Mouse (Mus musculus): ENCODE measurements around the gene Ccn1. TPM values are rescaled to one million over a fixed set of nuclear protein-coding genes. Genes with fewer than 3 reads are reported as not detected.
A peak's percentile ranks its signal among the peaks of the same experiment; 100 is the strongest.

Gene Ccn1
- polyA plus RNA-seq, 1 experiment from 2014 or later: 16.4 TPM

DNA sequence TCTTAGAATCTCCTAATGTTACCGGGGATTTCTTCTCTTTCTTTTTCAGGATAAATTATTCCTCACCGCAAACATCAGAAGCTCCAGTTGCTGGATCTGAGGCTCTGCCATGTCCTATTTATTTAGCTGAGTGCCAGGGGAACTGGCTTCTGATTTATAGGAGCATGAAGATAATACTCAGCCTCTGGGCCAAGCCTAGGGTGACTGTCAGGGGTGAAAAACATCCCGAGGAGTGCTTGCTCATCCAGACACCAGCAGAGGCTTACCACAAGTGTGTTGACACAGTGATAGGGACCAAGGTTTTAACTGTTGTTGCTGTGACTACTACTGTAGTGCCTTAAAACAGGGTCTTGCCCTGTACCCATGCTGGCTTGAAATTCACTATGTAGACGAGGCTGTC, 9.2 kb downstream of the Ccn1 start:
- WGBS: 61% methylated on average over 4 of the region's 4 CpGs
- no peak for ATAC-seq (replicated peaks; ENCODE audit: low FRiP score)
- Histone ChIP-seq H3K9me3 (ENCODE audit: control insufficient read depth, low read length) (no peaks in the 10 kb centered on the region), H3K27ac (ENCODE audit: low read depth, low read length) (no peak overlapping the region), H3K4me2 (no peak overlapping the region), H3K4me1 (replicated peaks; ENCODE audit: control insufficient read depth, insufficient read depth, low read length) (no peaks in the 10 kb centered on the region), H3K4me3 (ENCODE audit: low read depth, low read length) (no peak overlapping the region), H3K36me3 (ENCODE audit: control insufficient read depth, insufficient read depth, low read length) (no peaks in the 10 kb centered on the region), H3K9ac (ENCODE audit: low read depth, low read length) (no peak overlapping the region), H3K27me3 (replicated peaks; ENCODE audit: control insufficient read depth, insufficient read depth, low read length) (no peaks in the 10 kb centered on the region)
- no peak for DNase-seq (ENCODE audit: low spot score)

DNA sequence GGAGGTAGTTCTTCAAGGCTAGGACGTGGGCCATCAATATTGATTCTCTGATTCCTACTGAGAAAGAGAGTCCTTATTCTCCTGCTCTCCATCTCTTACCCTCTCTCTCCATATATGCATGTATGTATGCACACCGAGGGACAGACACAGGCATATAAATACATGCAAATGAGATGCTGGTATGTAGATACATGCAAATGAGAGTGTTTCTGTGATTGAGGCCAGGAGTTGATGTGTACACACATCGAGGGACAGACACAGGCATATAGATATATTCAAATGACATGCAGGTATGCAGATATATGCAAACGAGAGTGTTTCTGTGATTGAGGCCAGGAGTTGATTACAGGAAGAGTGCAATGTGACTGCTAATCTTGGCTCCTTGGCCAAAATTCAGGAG, 9.6 kb downstream of the Ccn1 start:
- no peaks in the 10 kb centered on the region for H3K27me3 ChIP-seq (replicated peaks; ENCODE audit: control insufficient read depth, insufficient read depth, low read length)
- H3K9me3 ChIP-seq (ENCODE audit: control insufficient read depth, low read length): no peaks in the 10 kb centered on the region
- no peak overlapping the region for H3K9ac ChIP-seq (ENCODE audit: low read depth, low read length)
- DNase-seq (ENCODE audit: low spot score) (no peak), ATAC-seq (replicated peaks; ENCODE audit: low FRiP score) (no peak)
- 71% methylated on average over 4 of the region's 4 CpGs for whole genome bisulfite sequencing
- no peaks in the 10 kb centered on the region for H3K4me1 ChIP-seq (replicated peaks; ENCODE audit: control insufficient read depth, insufficient read depth, low read length)
- no peak overlapping the region for H3K4me2 ChIP-seq
- H3K36me3 ChIP-seq (ENCODE audit: control insufficient read depth, insufficient read depth, low read length): no peaks in the 10 kb centered on the region
- H3K4me3 ChIP-seq (ENCODE audit: low read depth, low read length): no peak overlapping the region
- H3K27ac ChIP-seq (ENCODE audit: low read depth, low read length): no peak overlapping the region

DNA sequence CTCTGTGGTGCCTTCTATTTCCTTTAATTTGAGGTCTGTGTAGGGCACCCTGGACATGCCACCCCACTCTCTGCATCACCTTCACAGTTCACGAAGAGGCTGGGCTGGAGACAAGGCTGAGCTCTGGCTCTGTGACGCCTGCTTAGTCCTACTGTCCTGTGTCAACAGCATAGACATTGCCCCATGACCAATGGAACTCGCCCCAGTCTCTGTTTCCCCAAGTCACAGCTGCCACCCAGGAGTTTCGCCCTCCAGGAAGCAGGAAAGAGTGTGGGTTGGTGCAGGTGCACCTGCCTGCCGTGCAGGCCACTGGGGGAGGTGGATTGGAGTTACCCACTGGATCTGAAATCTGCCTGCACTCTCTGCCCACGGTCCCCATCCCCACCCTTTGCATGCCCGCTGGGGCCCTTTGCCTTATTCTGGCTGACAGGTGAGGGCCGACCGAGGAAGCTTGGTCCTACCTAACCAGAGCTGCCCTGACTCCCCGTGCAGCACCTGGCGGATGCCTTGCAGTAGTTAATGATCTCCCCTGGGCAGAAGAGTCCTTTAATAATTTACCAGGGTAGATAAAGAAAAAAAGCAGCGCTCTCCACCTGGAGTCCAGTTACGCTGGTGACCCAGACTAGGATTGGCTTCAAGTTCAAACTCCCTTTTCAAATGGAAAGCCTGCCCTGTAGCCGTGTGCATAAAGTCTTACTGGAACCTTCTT, 15.6 kb downstream of the Ccn1 start:
- no peaks in the 10 kb centered on the region for H3K9me3 ChIP-seq (ENCODE audit: control insufficient read depth, low read length)
- 64% methylated on average over 14 of the region's 14 CpGs for WGBS
- H3K36me3 ChIP-seq (ENCODE audit: control insufficient read depth, insufficient read depth, low read length): no peaks in the 10 kb centered on the region
- H3K27me3 ChIP-seq (replicated peaks; ENCODE audit: control insufficient read depth, insufficient read depth, low read length): no peaks in the 10 kb centered on the region
- peak; percentile 53; the same call in 1 of the 2 replicates for ATAC-seq (replicated peaks; ENCODE audit: low FRiP score)
- no peak for DNase-seq (ENCODE audit: low spot score)
- no peak overlapping the region for H3K27ac ChIP-seq (ENCODE audit: low read depth, low read length)
- no peak overlapping the region for H3K4me3 ChIP-seq (ENCODE audit: low read depth, low read length)
- H3K4me2 ChIP-seq: no peak overlapping the region
- no peak overlapping the region for H3K9ac ChIP-seq (ENCODE audit: low read depth, low read length)
- H3K4me1 ChIP-seq (replicated peaks; ENCODE audit: control insufficient read depth, insufficient read depth, low read length): no peaks in the 10 kb centered on the region

DNA sequence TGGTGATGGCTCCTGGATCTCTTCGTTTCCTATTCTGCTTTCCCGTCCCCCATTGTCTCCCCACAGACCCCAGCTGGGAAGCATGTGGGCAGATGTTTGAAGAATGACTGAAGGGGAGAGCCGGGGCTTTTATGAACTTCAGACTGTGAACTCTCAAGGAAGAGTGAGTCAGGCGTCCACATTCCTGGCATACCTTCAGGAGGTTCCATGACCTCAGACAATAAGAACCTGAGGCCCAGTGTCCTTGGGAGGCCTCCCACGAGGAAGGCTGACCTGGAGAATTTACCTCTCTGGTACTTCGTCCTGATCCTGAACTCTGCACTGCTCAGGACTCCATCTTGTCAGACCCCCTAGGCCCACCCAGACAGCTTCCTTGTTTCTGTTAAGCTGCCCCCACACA, 16.9 kb downstream of the Ccn1 start:
- H3K4me1 ChIP-seq (replicated peaks; ENCODE audit: control insufficient read depth, insufficient read depth, low read length): no peaks in the 10 kb centered on the region
- H3K4me2 ChIP-seq: no peak overlapping the region
- no peaks in the 10 kb centered on the region for H3K9me3 ChIP-seq (ENCODE audit: control insufficient read depth, low read length)
- no peaks in the 10 kb centered on the region for H3K36me3 ChIP-seq (ENCODE audit: control insufficient read depth, insufficient read depth, low read length)
- WGBS: 35% methylated on average over 6 of the region's 6 CpGs
- no peaks in the 10 kb centered on the region for H3K27me3 ChIP-seq (replicated peaks; ENCODE audit: control insufficient read depth, insufficient read depth, low read length)
- ATAC-seq (replicated peaks; ENCODE audit: low FRiP score) (no peak), DNase-seq (ENCODE audit: low spot score) (no peak)
- no peak overlapping the region for H3K9ac ChIP-seq (ENCODE audit: low read depth, low read length)
- H3K4me3 ChIP-seq (ENCODE audit: low read depth, low read length): no peak overlapping the region
- H3K27ac ChIP-seq (ENCODE audit: low read depth, low read length): no peak overlapping the region

DNA sequence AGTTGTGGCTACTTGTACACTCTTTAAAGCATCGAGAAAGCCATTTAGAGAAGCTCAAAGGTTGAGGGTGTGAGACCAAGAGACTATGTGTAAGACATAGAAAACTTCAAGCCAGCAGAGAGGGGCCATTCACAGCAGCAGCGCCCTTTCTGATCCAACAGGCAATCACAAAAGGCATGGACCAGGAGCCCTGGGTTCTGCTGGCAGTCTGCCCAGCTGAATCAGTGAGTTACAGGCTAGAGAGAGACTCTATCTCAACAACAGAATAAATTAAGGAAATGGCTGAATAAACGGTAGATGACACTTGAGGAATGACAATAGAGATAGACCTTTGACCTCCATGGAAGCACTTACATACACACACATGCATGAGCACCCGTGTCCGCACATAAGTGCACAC, 21.1 kb downstream of the Ccn1 start:
- WGBS: 68% methylated on average over 5 of the region's 5 CpGs
- H3K27ac ChIP-seq (ENCODE audit: low read depth, low read length): no peak overlapping the region
- ATAC-seq (replicated peaks; ENCODE audit: low FRiP score) (no peak), DNase-seq (ENCODE audit: low spot score) (no peak)
- no peaks in the 10 kb centered on the region for H3K36me3 ChIP-seq (ENCODE audit: control insufficient read depth, insufficient read depth, low read length)
- H3K9me3 ChIP-seq (ENCODE audit: control insufficient read depth, low read length): no peaks in the 10 kb centered on the region
- no peaks in the 10 kb centered on the region for H3K27me3 ChIP-seq (replicated peaks; ENCODE audit: control insufficient read depth, insufficient read depth, low read length)
- H3K4me2 ChIP-seq: no peak overlapping the region
- H3K9ac ChIP-seq (ENCODE audit: low read depth, low read length): no peak overlapping the region
- no peaks in the 10 kb centered on the region for H3K4me1 ChIP-seq (replicated peaks; ENCODE audit: control insufficient read depth, insufficient read depth, low read length)
- H3K4me3 ChIP-seq (ENCODE audit: low read depth, low read length): no peak overlapping the region

DNA sequence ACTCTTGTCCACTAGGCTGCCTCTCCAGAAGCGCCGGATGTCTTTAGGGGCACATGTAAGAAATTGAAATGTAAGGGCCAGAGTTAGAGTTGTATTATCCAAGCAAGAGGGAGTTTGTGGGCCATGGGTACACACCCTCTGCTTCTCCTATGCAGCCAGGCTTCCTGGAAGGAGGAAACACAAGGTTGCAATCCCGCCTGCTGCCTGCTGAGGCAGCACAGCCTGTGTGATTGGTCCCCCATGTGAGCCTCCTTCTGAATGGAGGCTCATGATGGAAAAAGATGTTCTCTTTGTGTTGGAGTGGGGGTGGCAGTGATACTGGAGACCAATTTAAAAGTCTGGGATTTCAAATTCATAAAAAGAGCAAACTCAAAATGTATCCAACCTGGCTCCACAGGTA, 22.0 kb downstream of the Ccn1 start:
- Histone ChIP-seq H3K36me3 (ENCODE audit: control insufficient read depth, insufficient read depth, low read length) (no peaks in the 10 kb centered on the region), H3K9ac (ENCODE audit: low read depth, low read length) (no peak overlapping the region), H3K27me3 (replicated peaks; ENCODE audit: control insufficient read depth, insufficient read depth, low read length) (no peaks in the 10 kb centered on the region), H3K9me3 (ENCODE audit: control insufficient read depth, low read length) (no peaks in the 10 kb centered on the region), H3K27ac (ENCODE audit: low read depth, low read length) (no peak overlapping the region), H3K4me1 (replicated peaks; ENCODE audit: control insufficient read depth, insufficient read depth, low read length) (no peaks in the 10 kb centered on the region), H3K4me3 (ENCODE audit: low read depth, low read length) (no peak overlapping the region), H3K4me2 (no peak overlapping the region)
- WGBS: 75% methylated on average over 3 of the region's 3 CpGs
- DNase-seq (ENCODE audit: low spot score): no peak
- ATAC-seq (replicated peaks; ENCODE audit: low FRiP score): no peak

DNA sequence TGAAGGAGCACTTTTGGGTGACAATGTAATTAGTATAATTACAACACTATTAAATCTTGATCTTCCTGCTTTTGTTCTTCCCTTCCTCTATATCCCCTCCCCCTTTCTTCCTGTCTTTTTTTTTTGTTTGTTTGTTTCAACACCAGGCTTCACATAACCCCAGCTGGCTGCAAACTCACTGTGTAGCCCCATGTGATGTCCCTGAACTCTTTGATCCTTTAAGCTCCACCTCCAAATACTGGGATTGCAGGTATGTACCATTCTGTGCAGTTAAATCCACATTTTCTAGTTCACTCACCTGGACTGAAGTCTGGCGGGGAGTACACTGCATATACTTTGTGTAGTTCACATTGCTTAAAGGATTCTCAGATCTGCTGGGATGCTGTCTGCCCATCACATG, 23.7 kb downstream of the Ccn1 start:
- Histone ChIP-seq H3K27ac (ENCODE audit: low read depth, low read length) (no peak overlapping the region), H3K4me1 (replicated peaks; ENCODE audit: control insufficient read depth, insufficient read depth, low read length) (no peaks in the 10 kb centered on the region), H3K9me3 (ENCODE audit: control insufficient read depth, low read length) (no peaks in the 10 kb centered on the region), H3K4me3 (ENCODE audit: low read depth, low read length) (no peak overlapping the region), H3K36me3 (ENCODE audit: control insufficient read depth, insufficient read depth, low read length) (no peaks in the 10 kb centered on the region), H3K27me3 (replicated peaks; ENCODE audit: control insufficient read depth, insufficient read depth, low read length) (no peaks in the 10 kb centered on the region), H3K4me2 (no peak overlapping the region), H3K9ac (ENCODE audit: low read depth, low read length) (no peak overlapping the region)
- DNase-seq (ENCODE audit: low spot score) (no peak), ATAC-seq (replicated peaks; ENCODE audit: low FRiP score) (no peak)
- 83% methylated on average over 1 of the region's 1 CpGs for WGBS

DNA sequence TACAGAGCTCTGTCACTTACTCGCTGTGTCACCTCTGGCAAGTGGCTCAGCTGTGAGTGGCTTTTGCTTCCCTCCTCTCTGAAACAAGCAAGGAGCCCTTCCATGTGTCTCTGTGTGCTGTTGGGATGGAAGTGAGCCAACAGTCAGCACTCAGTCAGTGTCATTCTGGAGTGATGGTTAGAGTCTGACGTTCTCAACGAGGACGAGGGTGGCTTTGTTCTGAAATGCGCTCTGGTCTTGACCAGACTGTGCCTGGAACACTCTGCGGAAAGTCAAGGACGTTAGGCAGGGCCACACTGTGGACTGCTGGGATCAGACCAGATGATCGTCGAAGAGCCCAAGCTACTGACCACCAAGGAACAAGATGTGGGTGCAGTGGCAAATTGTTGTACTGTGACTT, 24.2 kb downstream of the Ccn1 start:
- Histone ChIP-seq H3K27me3 (replicated peaks; ENCODE audit: control insufficient read depth, insufficient read depth, low read length) (no peaks in the 10 kb centered on the region), H3K27ac (ENCODE audit: low read depth, low read length) (no peak overlapping the region), H3K9me3 (ENCODE audit: control insufficient read depth, low read length) (no peaks in the 10 kb centered on the region), H3K9ac (ENCODE audit: low read depth, low read length) (no peak overlapping the region), H3K36me3 (ENCODE audit: control insufficient read depth, insufficient read depth, low read length) (no peaks in the 10 kb centered on the region), H3K4me2 (no peak overlapping the region), H3K4me1 (replicated peaks; ENCODE audit: control insufficient read depth, insufficient read depth, low read length) (no peaks in the 10 kb centered on the region), H3K4me3 (ENCODE audit: low read depth, low read length) (no peak overlapping the region)
- no peak for DNase-seq (ENCODE audit: low spot score)
- ATAC-seq (replicated peaks; ENCODE audit: low FRiP score): no peak
- 76% methylated on average over 9 of the region's 9 CpGs for WGBS

DNA sequence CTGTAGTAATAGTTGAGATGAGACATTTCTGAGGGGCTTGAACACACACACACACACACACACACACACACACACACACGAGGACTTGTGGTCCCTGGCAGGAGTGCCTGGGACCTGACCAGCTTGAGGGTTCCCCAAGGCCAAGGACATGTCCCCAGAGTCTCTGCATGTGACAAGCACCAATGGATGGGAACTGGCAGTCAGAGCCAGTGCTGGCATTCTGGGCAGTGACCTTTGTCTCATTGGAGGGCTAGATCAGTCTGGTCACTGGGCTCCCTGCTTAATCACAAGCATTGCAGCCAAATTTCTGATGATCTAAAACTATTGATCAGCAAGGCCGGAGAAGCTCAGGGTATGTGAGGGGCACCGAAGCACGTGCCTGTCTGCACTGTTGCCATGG, 25.0 kb downstream of the Ccn1 start:
- H3K4me2 ChIP-seq: no peak overlapping the region
- H3K4me1 ChIP-seq (replicated peaks; ENCODE audit: control insufficient read depth, insufficient read depth, low read length): no peaks in the 10 kb centered on the region
- H3K36me3 ChIP-seq (ENCODE audit: control insufficient read depth, insufficient read depth, low read length): no peaks in the 10 kb centered on the region
- ATAC-seq (replicated peaks; ENCODE audit: low FRiP score) (no peak), DNase-seq (ENCODE audit: low spot score) (no peak)
- H3K4me3 ChIP-seq (ENCODE audit: low read depth, low read length): no peak overlapping the region
- no peaks in the 10 kb centered on the region for H3K27me3 ChIP-seq (replicated peaks; ENCODE audit: control insufficient read depth, insufficient read depth, low read length)
- H3K9me3 ChIP-seq (ENCODE audit: control insufficient read depth, low read length): no peaks in the 10 kb centered on the region
- 88% methylated on average over 4 of the region's 4 CpGs for WGBS
- H3K27ac ChIP-seq (ENCODE audit: low read depth, low read length): no peak overlapping the region
- H3K9ac ChIP-seq (ENCODE audit: low read depth, low read length): no peak overlapping the region
